Mouse (Mus musculus): ENCODE data around the gene Khdrbs1. TPM values are rescaled to one million over a fixed set of nuclear protein-coding genes. Genes with fewer than 3 reads are reported as not detected.
A peak's percentile ranks its signal among the peaks of the same experiment; 100 is the strongest.

The Khdrbs1 gene
- polyA plus RNA-seq, 1 experiment from 2014 or later = 94.2 TPM

- WGBS = 92% methylated on average over 12 of the region's 12 CpGs
- no peaks in the 10 kb centered on the region for H3K9me3 ChIP-seq (ENCODE audit: control insufficient read depth, low read length)
- no peak for ATAC-seq (ENCODE audit: low read depth)
Measured at GRCm38 (mm10) chr4:129761606-129762005, 19.5 kb upstream of the Khdrbs1 start.

GRCm38 (mm10) chr4:129755455-129755854, 13.4 kb upstream of the Khdrbs1 start:
- H3K4me2 ChIP-seq (ENCODE audit: low read depth, low read length) = no peak overlapping the region
- H3K27ac ChIP-seq (replicated peaks; ENCODE audit: low read depth, low read length) = no peak overlapping the region
- no peak overlapping the region for H3K4me3 ChIP-seq (ENCODE audit: low read depth, low read length)
- no peaks in the 10 kb centered on the region for H3K36me3 ChIP-seq (ENCODE audit: control insufficient read depth, insufficient read depth, low read length)
- H3K9ac ChIP-seq (ENCODE audit: low read depth, low read length) = no peak overlapping the region
- H3K27me3 ChIP-seq (replicated peaks; ENCODE audit: control insufficient read depth, insufficient read depth, low read length) = no peaks in the 10 kb centered on the region
- no peaks in the 10 kb centered on the region for H3K9me3 ChIP-seq (ENCODE audit: control insufficient read depth, low read length)
- H3K4me1 ChIP-seq (ENCODE audit: control insufficient read depth, insufficient read depth, low read length) = no peaks in the 10 kb centered on the region
- DNase-seq (ENCODE audit: low spot score) (no peak), ATAC-seq (ENCODE audit: low read depth) (no peak)
- WGBS = 55% methylated on average over 1 of the region's 1 CpGs

More at GRCm38 (mm10) chr4:129761606-129762005, 19.5 kb upstream of the Khdrbs1 start:
- no peaks in the 10 kb centered on the region for H3K36me3 ChIP-seq (ENCODE audit: control insufficient read depth, insufficient read depth, low read length)
- H3K9ac ChIP-seq (ENCODE audit: low read depth, low read length) = no peak overlapping the region
- no peak for DNase-seq (ENCODE audit: low spot score)
- no peaks in the 10 kb centered on the region for H3K27me3 ChIP-seq (replicated peaks; ENCODE audit: control insufficient read depth, insufficient read depth, low read length)
- no peaks in the 10 kb centered on the region for H3K4me1 ChIP-seq (ENCODE audit: control insufficient read depth, insufficient read depth, low read length)
- H3K27ac ChIP-seq (replicated peaks; ENCODE audit: low read depth, low read length) = no peak overlapping the region
- no peak overlapping the region for H3K4me3 ChIP-seq (ENCODE audit: low read depth, low read length)
- no peak overlapping the region for H3K4me2 ChIP-seq (ENCODE audit: low read depth, low read length)

- DNase-seq (ENCODE audit: low spot score) (no peak), ATAC-seq (ENCODE audit: low read depth) (0 out of 2 replicates have a peak, but pooled peaks have one; percentile 30)
- no peak overlapping the region for H3K4me2 ChIP-seq (ENCODE audit: low read depth, low read length)
- H3K36me3 ChIP-seq (ENCODE audit: control insufficient read depth, insufficient read depth, low read length) = no peaks in the 10 kb centered on the region
- H3K27me3 ChIP-seq (replicated peaks; ENCODE audit: control insufficient read depth, insufficient read depth, low read length) = no peaks in the 10 kb centered on the region
- no peak overlapping the region for H3K9ac ChIP-seq (ENCODE audit: low read depth, low read length)
- no peaks in the 10 kb centered on the region for H3K4me1 ChIP-seq (ENCODE audit: control insufficient read depth, insufficient read depth, low read length)
- H3K27ac ChIP-seq (replicated peaks; ENCODE audit: low read depth, low read length) = no peak overlapping the region
- no peak overlapping the region for H3K4me3 ChIP-seq (ENCODE audit: low read depth, low read length)
- 44% methylated on average over 3 of the region's 3 CpGs for WGBS
- no peaks in the 10 kb centered on the region for H3K9me3 ChIP-seq (ENCODE audit: control insufficient read depth, low read length)
Measured at GRCm38 (mm10) chr4:129754742-129755141, 12.6 kb upstream of the Khdrbs1 start.

- 34% methylated on average over 5 of the region's 5 CpGs for WGBS
- Histone ChIP-seq H3K27me3 (replicated peaks; ENCODE audit: control insufficient read depth, insufficient read depth, low read length) (no peaks in the 10 kb centered on the region), H3K27ac (replicated peaks; ENCODE audit: low read depth, low read length) (no peak overlapping the region), H3K4me1 (ENCODE audit: control insufficient read depth, insufficient read depth, low read length) (no peaks in the 10 kb centered on the region), H3K4me3 (ENCODE audit: low read depth, low read length) (no peak overlapping the region), H3K9me3 (ENCODE audit: control insufficient read depth, low read length) (no peaks in the 10 kb centered on the region), H3K9ac (ENCODE audit: low read depth, low read length) (no peak overlapping the region), H3K36me3 (ENCODE audit: control insufficient read depth, insufficient read depth, low read length) (no peaks in the 10 kb centered on the region), H3K4me2 (ENCODE audit: low read depth, low read length) (no peak overlapping the region)
- ATAC-seq (ENCODE audit: low read depth) = no peak
- no peak for DNase-seq (ENCODE audit: low spot score)
Measured at GRCm38 (mm10) chr4:129750430-129750829, 8.3 kb upstream of the Khdrbs1 start.

GRCm38 (mm10) chr4:129746591-129746990, 4.5 kb upstream of the Khdrbs1 start:
- Histone ChIP-seq H3K27ac (replicated peaks; ENCODE audit: low read depth, low read length) (no peak overlapping the region), H3K9ac (ENCODE audit: low read depth, low read length) (no peak overlapping the region), H3K36me3 (ENCODE audit: control insufficient read depth, insufficient read depth, low read length) (no peaks in the 10 kb centered on the region), H3K27me3 (replicated peaks; ENCODE audit: control insufficient read depth, insufficient read depth, low read length) (no peaks in the 10 kb centered on the region), H3K9me3 (ENCODE audit: control insufficient read depth, low read length) (no peaks in the 10 kb centered on the region), H3K4me3 (ENCODE audit: low read depth, low read length) (no peak overlapping the region), H3K4me2 (ENCODE audit: low read depth, low read length) (no peak overlapping the region), H3K4me1 (ENCODE audit: control insufficient read depth, insufficient read depth, low read length) (peaks cover 9% of the 10 kb centered on the region; the same call in 1 of the 2 replicates)
- DNase-seq (ENCODE audit: low spot score) = peak; percentile 14
- ATAC-seq (ENCODE audit: low read depth) = no peak
- WGBS = 80% methylated on average over 3 of the region's 3 CpGs

GRCm38 (mm10) chr4:129746106-129746505, 4.0 kb upstream of the Khdrbs1 start:
- H3K27ac ChIP-seq (replicated peaks; ENCODE audit: low read depth, low read length) = no peak overlapping the region
- no peak for DNase-seq (ENCODE audit: low spot score)
- no peak for ATAC-seq (ENCODE audit: low read depth)
- no peak overlapping the region for H3K9ac ChIP-seq (ENCODE audit: low read depth, low read length)
- no peaks in the 10 kb centered on the region for H3K27me3 ChIP-seq (replicated peaks; ENCODE audit: control insufficient read depth, insufficient read depth, low read length)
- H3K4me1 ChIP-seq (ENCODE audit: control insufficient read depth, insufficient read depth, low read length) = peaks cover 9% of the 10 kb centered on the region; the same call in 1 of the 2 replicates
- H3K4me2 ChIP-seq (ENCODE audit: low read depth, low read length) = no peak overlapping the region
- H3K36me3 ChIP-seq (ENCODE audit: control insufficient read depth, insufficient read depth, low read length) = no peaks in the 10 kb centered on the region
- no peaks in the 10 kb centered on the region for H3K9me3 ChIP-seq (ENCODE audit: control insufficient read depth, low read length)
- WGBS = 68% methylated on average over 1 of the region's 1 CpGs
- no peak overlapping the region for H3K4me3 ChIP-seq (ENCODE audit: low read depth, low read length)

- H3K4me1 ChIP-seq (ENCODE audit: control insufficient read depth, insufficient read depth, low read length) = peaks cover 19% of the 10 kb centered on the region
- H3K27ac ChIP-seq (replicated peaks; ENCODE audit: low read depth, low read length) = peak overlapping the region; percentile 99
- H3K27me3 ChIP-seq (replicated peaks; ENCODE audit: control insufficient read depth, insufficient read depth, low read length) = no peaks in the 10 kb centered on the region
- whole genome bisulfite sequencing = 43% methylated on average over 2 of the region's 2 CpGs
- H3K4me2 ChIP-seq (ENCODE audit: low read depth, low read length) = peak overlapping the region; percentile 62
- peak overlapping the region; percentile 85 for H3K9ac ChIP-seq (ENCODE audit: low read depth, low read length)
- no peaks in the 10 kb centered on the region for H3K9me3 ChIP-seq (ENCODE audit: control insufficient read depth, low read length)
- 0 out of 2 replicates have a peak, but pooled peaks cover 4% of the 10 kb centered on the region for H3K36me3 ChIP-seq (ENCODE audit: control insufficient read depth, insufficient read depth, low read length)
- ATAC-seq (ENCODE audit: low read depth) (no peak), DNase-seq (ENCODE audit: low spot score) (no peak)
- H3K4me3 ChIP-seq (ENCODE audit: low read depth, low read length) = peak overlapping the region; percentile 90
Measured at GRCm38 (mm10) chr4:129743494-129743893, 1.4 kb upstream of the Khdrbs1 start.

GRCm38 (mm10) chr4:129743010-129743390, 897 bp upstream of the Khdrbs1 start:
- peak; percentile 75 for DNase-seq (ENCODE audit: low spot score)
- H3K4me1 ChIP-seq (ENCODE audit: control insufficient read depth, insufficient read depth, low read length) = peaks cover 21% of the 10 kb centered on the region
- no peaks in the 10 kb centered on the region for H3K27me3 ChIP-seq (replicated peaks; ENCODE audit: control insufficient read depth, insufficient read depth, low read length)
- H3K27ac ChIP-seq (replicated peaks; ENCODE audit: low read depth, low read length) = peak overlapping the region; percentile 99
- H3K36me3 ChIP-seq (ENCODE audit: control insufficient read depth, insufficient read depth, low read length) = 0 out of 2 replicates have a peak, but pooled peaks cover 4% of the 10 kb centered on the region
- peak overlapping the region; percentile 85 for H3K9ac ChIP-seq (ENCODE audit: low read depth, low read length)
- ATAC-seq (ENCODE audit: low read depth) = no peak
- H3K9me3 ChIP-seq (ENCODE audit: control insufficient read depth, low read length) = no peaks in the 10 kb centered on the region
- H3K4me3 ChIP-seq (ENCODE audit: low read depth, low read length) = peak overlapping the region; percentile 90
- peak overlapping the region; percentile 62 for H3K4me2 ChIP-seq (ENCODE audit: low read depth, low read length)
- WGBS = 5% methylated on average over 7 of the region's 7 CpGs

GRCm38 (mm10) chr4:129741974-129742231, 200 bp downstream of the Khdrbs1 start:
- peak overlapping the region; percentile 95 for H3K27ac ChIP-seq (replicated peaks; ENCODE audit: low read depth, low read length)
- H3K4me2 ChIP-seq (ENCODE audit: low read depth, low read length) = peak overlapping the region; percentile 73
- ATAC-seq (ENCODE audit: low read depth) = peak; percentile 34
- H3K4me3 ChIP-seq (ENCODE audit: low read depth, low read length) = peak overlapping the region; percentile 90
- no peaks in the 10 kb centered on the region for H3K27me3 ChIP-seq (replicated peaks; ENCODE audit: control insufficient read depth, insufficient read depth, low read length)
- H3K9ac ChIP-seq (ENCODE audit: low read depth, low read length) = peak overlapping the region; percentile 97
- no peak for DNase-seq (ENCODE audit: low spot score)
- under 1% methylated on average over 17 of the region's 34 CpGs for WGBS
- H3K9me3 ChIP-seq (ENCODE audit: control insufficient read depth, low read length) = no peaks in the 10 kb centered on the region
- 0 out of 2 replicates have a peak, but pooled peaks cover 4% of the 10 kb centered on the region for H3K36me3 ChIP-seq (ENCODE audit: control insufficient read depth, insufficient read depth, low read length)
- H3K4me1 ChIP-seq (ENCODE audit: control insufficient read depth, insufficient read depth, low read length) = peaks cover 29% of the 10 kb centered on the region

Data from embryonic facial prominence, embryonic 14.5 days (tissue).